Mouse (Mus musculus): ENCODE data around the gene Slc51b.

DNA sequence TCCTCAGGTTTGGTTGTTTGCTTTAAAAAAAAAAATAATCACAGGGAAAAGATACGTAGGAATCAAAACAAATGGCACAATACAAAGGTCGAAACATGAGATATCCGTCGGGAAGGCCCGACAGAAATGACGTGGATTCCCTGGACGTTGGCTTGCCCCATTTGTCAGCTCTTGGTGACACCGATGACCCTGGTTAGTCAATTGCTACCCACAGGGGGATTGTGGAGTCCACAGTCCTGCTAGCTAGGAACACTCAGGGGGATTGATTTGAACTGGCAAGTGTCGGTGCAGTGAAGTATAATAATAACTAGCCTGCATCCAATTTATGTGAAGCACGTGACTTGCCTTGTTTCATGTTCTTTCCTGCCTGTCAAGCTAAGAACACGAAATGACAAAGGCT is 44.9 kb upstream of the Slc51b start:
- TF ChIP-seq CTCF (IDR thresholded peaks at IDR 0.05; ENCODE audit: control insufficient read depth, insufficient read depth, insufficient read length), result no peak
- no peak for TF ChIP-seq USF1 (IDR thresholded peaks at IDR 0.05; ENCODE audit: low read depth)
- TF ChIP-seq MAX (IDR thresholded peaks at IDR 0.05), result no peak
